Mouse (Mus musculus) 3T3-L1 (cell line): ENCODE measurements around the gene Ms4a3.

ENCODE experiments used
- DNase-seq: peaks from one replicate; pipeline ENCODE4 v3.0.0-alpha.2; 2015; ENCODE audit warnings: low read depth, low spot score

Gene Ms4a3

DNA sequence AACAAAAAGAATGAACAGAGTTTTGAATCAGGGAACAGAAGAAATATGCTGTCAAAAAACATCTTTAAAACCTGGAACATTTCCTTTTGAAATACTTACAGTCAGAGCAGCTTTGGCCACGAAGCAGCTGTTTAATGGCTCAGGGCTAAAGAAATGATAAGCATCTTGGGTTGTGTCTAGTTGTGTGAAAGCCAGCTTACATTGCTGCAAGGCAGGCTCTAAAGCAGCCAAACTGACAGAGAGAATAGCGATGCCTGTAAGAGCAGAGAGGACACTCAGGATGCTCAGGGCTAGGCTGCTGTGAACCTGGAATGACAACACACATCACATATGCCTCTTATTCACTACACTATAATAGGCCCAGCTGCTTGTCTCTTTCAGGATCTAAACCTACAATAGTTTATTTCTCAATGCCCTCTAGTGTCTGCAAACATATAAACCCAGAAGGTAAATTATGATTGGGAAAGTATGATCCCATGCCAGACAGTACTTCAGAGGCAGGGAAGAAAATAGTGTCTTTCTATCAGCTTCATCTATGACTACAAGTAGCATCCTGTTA, 50.7 kb downstream of the Ms4a3 start:
- DNase-seq = no peak

DNA sequence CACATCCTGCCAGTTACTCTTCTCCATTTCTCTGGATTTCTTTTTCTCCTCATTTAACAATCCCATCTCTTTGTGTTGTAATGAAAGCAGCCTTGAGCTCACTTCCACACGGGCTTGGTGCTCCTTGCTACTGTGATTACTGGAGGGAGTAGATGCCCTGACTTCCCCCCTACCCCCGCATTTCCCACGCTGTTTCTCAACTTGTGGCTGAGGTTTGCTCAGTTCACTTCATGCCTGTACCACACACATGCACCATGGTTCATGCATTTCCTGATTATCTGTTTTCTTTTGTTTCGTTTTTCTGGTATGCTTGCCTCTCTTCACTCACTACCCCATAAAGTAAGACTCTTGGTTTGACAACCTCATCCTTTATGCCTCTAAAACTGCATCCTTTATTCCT, 51.4 kb downstream of the Ms4a3 start:
- DNase-seq = no peak
